Mouse (Mus musculus): ENCODE measurements around the gene Adprm. TPM values are rescaled to one million over a fixed set of nuclear protein-coding genes. Genes with fewer than 3 reads are reported as not detected.

Adprm gene
- polyA plus RNA-seq, 1 experiment: not detected

GRCm38 (mm10) chr11:67087225-67087624 lies 34.8 kb upstream of the Adprm start:
- Histone ChIP-seq H3K4me1 (ENCODE audit: control insufficient read depth, insufficient read depth, low read length) (no peaks in the 10 kb centered on the region), H3K27ac (ENCODE audit: insufficient read depth, low read depth, low read length) (no peak overlapping the region), H3K4me3 (ENCODE audit: insufficient read depth, low read depth, low read length) (no peak overlapping the region)
- TF ChIP-seq CTCF (IDR thresholded peaks at IDR 0.05; ENCODE audit: insufficient read depth, low read depth, low read length) (no peak), POLR2A (IDR thresholded peaks at IDR 0.05; ENCODE audit: insufficient read depth, low read depth, low read length) (no peak)
- WGBS: 94% methylated on average over 12 of the region's 12 CpGs

- WGBS: 75% methylated on average over 9 of the region's 9 CpGs
Observed at GRCm38 (mm10) chr11:67086467-67087164, 34.2 kb upstream of the Adprm start.

GRCm38 (mm10) chr11:67085489-67085888 lies 33.1 kb upstream of the Adprm start:
- Histone ChIP-seq H3K4me1 (ENCODE audit: control insufficient read depth, insufficient read depth, low read length) (no peaks in the 10 kb centered on the region), H3K4me3 (ENCODE audit: insufficient read depth, low read depth, low read length) (no peak overlapping the region), H3K27ac (ENCODE audit: insufficient read depth, low read depth, low read length) (no peak overlapping the region)
- WGBS: 5% methylated on average over 6 of the region's 6 CpGs
- TF ChIP-seq POLR2A (IDR thresholded peaks at IDR 0.05; ENCODE audit: insufficient read depth, low read depth, low read length) (no peak), CTCF (IDR thresholded peaks at IDR 0.05; ENCODE audit: insufficient read depth, low read depth, low read length) (no peak)

More at GRCm38 (mm10) chr11:67086467-67087164, 34.2 kb upstream of the Adprm start:
- TF ChIP-seq CTCF (IDR thresholded peaks at IDR 0.05; ENCODE audit: insufficient read depth, low read depth, low read length) (no peak), POLR2A (IDR thresholded peaks at IDR 0.05; ENCODE audit: insufficient read depth, low read depth, low read length) (no peak)
- Histone ChIP-seq H3K4me3 (ENCODE audit: insufficient read depth, low read depth, low read length) (no peak overlapping the region), H3K4me1 (ENCODE audit: control insufficient read depth, insufficient read depth, low read length) (no peaks in the 10 kb centered on the region), H3K27ac (ENCODE audit: insufficient read depth, low read depth, low read length) (no peak overlapping the region)

GRCm38 (mm10) chr11:67083712-67084340 lies 31.4 kb upstream of the Adprm start:
- TF ChIP-seq CTCF (IDR thresholded peaks at IDR 0.05; ENCODE audit: insufficient read depth, low read depth, low read length) (no peak), POLR2A (IDR thresholded peaks at IDR 0.05; ENCODE audit: insufficient read depth, low read depth, low read length) (no peak)
- 43% methylated on average over 32 of the region's 32 CpGs for WGBS
- Histone ChIP-seq H3K27ac (ENCODE audit: insufficient read depth, low read depth, low read length) (no peak overlapping the region), H3K4me3 (ENCODE audit: insufficient read depth, low read depth, low read length) (no peak overlapping the region), H3K4me1 (ENCODE audit: control insufficient read depth, insufficient read depth, low read length) (no peaks in the 10 kb centered on the region)

GRCm38 (mm10) chr11:67083239-67083638 lies 30.8 kb upstream of the Adprm start:
- Histone ChIP-seq H3K4me1 (ENCODE audit: control insufficient read depth, insufficient read depth, low read length) (no peaks in the 10 kb centered on the region), H3K4me3 (ENCODE audit: insufficient read depth, low read depth, low read length) (no peak overlapping the region), H3K27ac (ENCODE audit: insufficient read depth, low read depth, low read length) (no peak overlapping the region)
- TF ChIP-seq POLR2A (IDR thresholded peaks at IDR 0.05; ENCODE audit: insufficient read depth, low read depth, low read length): no peak
- no peak for TF ChIP-seq CTCF (IDR thresholded peaks at IDR 0.05; ENCODE audit: insufficient read depth, low read depth, low read length)
- WGBS: 66% methylated on average over 6 of the region's 6 CpGs

GRCm38 (mm10) chr11:67082793-67083192 lies 30.4 kb upstream of the Adprm start:
- Histone ChIP-seq H3K4me1 (ENCODE audit: control insufficient read depth, insufficient read depth, low read length) (no peaks in the 10 kb centered on the region), H3K27ac (ENCODE audit: insufficient read depth, low read depth, low read length) (no peak overlapping the region), H3K4me3 (ENCODE audit: insufficient read depth, low read depth, low read length) (no peak overlapping the region)
- no peak for TF ChIP-seq POLR2A (IDR thresholded peaks at IDR 0.05; ENCODE audit: insufficient read depth, low read depth, low read length)
- no peak for TF ChIP-seq CTCF (IDR thresholded peaks at IDR 0.05; ENCODE audit: insufficient read depth, low read depth, low read length)
- WGBS: 87% methylated on average over 13 of the region's 13 CpGs

GRCm38 (mm10) chr11:67082188-67082587 lies 29.8 kb upstream of the Adprm start:
- H3K4me1 ChIP-seq (ENCODE audit: control insufficient read depth, insufficient read depth, low read length): no peaks in the 10 kb centered on the region
- no peak overlapping the region for H3K27ac ChIP-seq (ENCODE audit: insufficient read depth, low read depth, low read length)
- H3K4me3 ChIP-seq (ENCODE audit: insufficient read depth, low read depth, low read length): no peak overlapping the region
- TF ChIP-seq CTCF (IDR thresholded peaks at IDR 0.05; ENCODE audit: insufficient read depth, low read depth, low read length): no peak
- TF ChIP-seq POLR2A (IDR thresholded peaks at IDR 0.05; ENCODE audit: insufficient read depth, low read depth, low read length): no peak
- 88% methylated on average over 7 of the region's 7 CpGs for whole genome bisulfite sequencing

- Histone ChIP-seq H3K4me1 (ENCODE audit: control insufficient read depth, insufficient read depth, low read length) (no peaks in the 10 kb centered on the region), H3K4me3 (ENCODE audit: insufficient read depth, low read depth, low read length) (no peak overlapping the region), H3K27ac (ENCODE audit: insufficient read depth, low read depth, low read length) (no peak overlapping the region)
- no peak for TF ChIP-seq POLR2A (IDR thresholded peaks at IDR 0.05; ENCODE audit: insufficient read depth, low read depth, low read length)
- no peak for TF ChIP-seq CTCF (IDR thresholded peaks at IDR 0.05; ENCODE audit: insufficient read depth, low read depth, low read length)
- WGBS: 17% methylated on average over 11 of the region's 11 CpGs
Observed at GRCm38 (mm10) chr11:67081125-67081649, 28.8 kb upstream of the Adprm start.

- WGBS: 10% methylated on average over 3 of the region's 3 CpGs
- H3K4me3 ChIP-seq (ENCODE audit: insufficient read depth, low read depth, low read length): no peak overlapping the region
- H3K27ac ChIP-seq (ENCODE audit: insufficient read depth, low read depth, low read length): no peak overlapping the region
- 0 out of 2 replicates have a peak, but pooled peaks have one; percentile 7 for TF ChIP-seq CTCF (IDR thresholded peaks at IDR 0.05; ENCODE audit: insufficient read depth, low read depth, low read length)
- TF ChIP-seq POLR2A (IDR thresholded peaks at IDR 0.05; ENCODE audit: insufficient read depth, low read depth, low read length): no peak
- H3K4me1 ChIP-seq (ENCODE audit: control insufficient read depth, insufficient read depth, low read length): no peaks in the 10 kb centered on the region
Observed at GRCm38 (mm10) chr11:67080168-67080567, 27.8 kb upstream of the Adprm start.
